Mouse (Mus musculus) liver, postnatal 0 days (tissue): ENCODE data around the gene C1qtnf9.

Experiments used
- CTCF ChIP-seq: sonication (generic); IDR thresholded peaks from 2 replicates; pipeline ENCODE4 v1.5.1; 2016; ENCODE audit warnings: antibody characterized with exemption, low read depth
- EP300 ChIP-seq: IDR thresholded peaks from 2 replicates; pipeline ENCODE4 v1.6.1; 2016; ENCODE audit warnings: antibody characterized with exemption, low read depth, mild to moderate bottlenecking

DNA sequence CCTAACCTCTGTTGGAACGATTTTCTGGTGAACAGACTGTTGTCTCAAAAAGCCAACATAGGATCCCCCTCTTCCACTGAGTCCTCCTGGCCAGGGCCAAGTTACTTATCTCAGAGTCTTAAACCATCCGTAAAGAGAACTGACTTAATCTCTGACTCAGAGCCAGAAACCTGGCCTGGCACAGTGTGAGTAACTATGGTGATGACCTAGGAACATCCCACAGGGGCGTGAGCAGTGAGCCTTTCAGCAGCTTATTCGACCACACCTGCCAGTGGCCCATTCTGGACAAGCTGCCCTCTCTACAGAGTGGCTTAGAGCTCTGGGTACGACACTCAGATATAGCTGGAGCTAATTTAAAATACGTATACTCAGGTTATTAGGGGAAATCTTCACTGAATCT is 41.8 kb upstream of the C1qtnf9 start:
- TF ChIP-seq CTCF (no peak), EP300 (no peak)
